Mouse (Mus musculus) embryonic facial prominence, embryonic 11.5 days (tissue): ENCODE results near the gene Rbm15. TPM values are rescaled to one million over a fixed set of nuclear protein-coding genes. Genes with fewer than 3 reads are reported as not detected.
"Not testable (repeated sequence)": the region's sequence is repeated elsewhere in the genome, so short reads cannot be mapped to it uniquely, and the experiment has no call there.

ENCODE experiments used
- ATAC-seq: fragments of 200-750 bp; cut with Nextera tagmentation; replicated peaks from 2 replicates; pipeline ENCODE4 v1.8.0; 2017; ENCODE audit warnings: low read depth; ENCODE audit not compliant: insufficient number of reproducible peaks, low FRiP score, low TSS enrichment
- DNase-seq: peaks from one replicate; pipeline ENCODE4 v3.0.0-alpha.2; 2015; ENCODE audit warnings: low spot score
- H3K27ac ChIP-seq: fragments of 300-500 bp; sonication (generic); replicated peaks from 2 replicates; pipeline ENCODE4 v1.5.1; 2014; ENCODE audit warnings: mild to moderate bottlenecking, low read depth, low read length, control low read depth
- H3K27me3 ChIP-seq: fragments of 300-500 bp; sonication (generic); 2 replicates; pipeline ENCODE4 v1.6.1; 2014; ENCODE audit warnings: mild to moderate bottlenecking, low read length, moderate library complexity, mixed read lengths; ENCODE audit not compliant: control insufficient read depth, insufficient read depth
- H3K36me3 ChIP-seq: fragments of 300-500 bp; sonication (generic); replicated peaks from 2 replicates; pipeline ENCODE4 v1.6.1; 2014; ENCODE audit warnings: low read depth, mild to moderate bottlenecking, low read length, moderate library complexity, mixed read lengths; ENCODE audit not compliant: control insufficient read depth, insufficient read depth
- H3K4me1 ChIP-seq: fragments of 300-500 bp; sonication (generic); 2 replicates; pipeline ENCODE4 v1.6.1; 2014; ENCODE audit warnings: low read length, mixed read lengths; ENCODE audit not compliant: control insufficient read depth, insufficient read depth
- H3K4me2 ChIP-seq: fragments of 300-500 bp; sonication (generic); 2 replicates; pipeline ENCODE4 v1.6.1; 2014; ENCODE audit warnings: low read depth, mild to moderate bottlenecking, control low read depth, low read length, moderate library complexity
- H3K4me3 ChIP-seq: fragments of 300-500 bp; sonication (generic); 2 replicates; pipeline ENCODE4 v1.5.1; 2014; ENCODE audit warnings: low read depth, low read length, control low read depth
- H3K9ac ChIP-seq: fragments of 300-500 bp; sonication (generic); replicated peaks from 2 replicates; pipeline ENCODE4 v1.6.1; 2014; ENCODE audit warnings: mild to moderate bottlenecking, control low read depth, low read length
- H3K9me3 ChIP-seq: fragments of 300-500 bp; sonication (generic); replicated peaks from 2 replicates; pipeline ENCODE4 v1.6.1; 2016; ENCODE audit warnings: mild to moderate bottlenecking, low read length, inconsistent platforms, mixed read lengths; ENCODE audit not compliant: control insufficient read depth
- WGBS: fragments of 180-500 bp; shearing (Covaris S2); extraction: QIAGEN DNeasy Blood & Tissue Kit; methylation state at CpG from one replicate; pipeline ENCODE4 v1.1.7; 2014; 5-methylcytosine and 5-hydroxymethylcytosine counted together
- polyA plus RNA-seq: library from polyadenylated mRNA; unstranded; fragments of >200 nt; fragmentation: Nextera tagmentation; extraction: Ambion mirVana; gene quantifications from 2 replicates; pipeline ENCODE4 v1.2.1, GENCODE M21; 2014

Rbm15 gene
- polyA plus RNA-seq, 1 experiment from 2014 or later, result 20.6 TPM

DNA sequence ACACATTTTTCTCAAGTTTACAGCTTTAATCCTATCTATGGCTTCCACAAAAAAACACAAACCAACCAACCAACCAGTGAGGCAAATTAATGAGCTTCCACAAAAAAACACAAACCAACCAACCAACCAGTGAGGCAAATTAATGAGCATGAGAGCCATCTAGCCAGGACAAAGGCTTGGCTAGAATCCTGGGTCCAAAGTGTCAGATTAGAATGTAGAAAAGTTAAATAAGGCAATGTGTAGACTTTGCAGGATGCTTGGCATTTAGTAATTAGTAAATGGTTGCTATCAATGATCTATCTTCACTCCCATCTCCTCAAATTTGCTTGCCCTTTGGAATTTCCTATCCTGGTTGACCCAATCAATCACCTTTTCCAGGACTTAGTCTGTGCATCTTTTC lies 11.7 kb downstream of the Rbm15 start:
- DNase-seq (no peak), ATAC-seq (no peak)
- Histone ChIP-seq H3K4me3 (no peak overlapping the region), H3K4me1 (no peaks in the 10 kb centered on the region), H3K27ac (no peak overlapping the region), H3K9me3 (no peaks in the 10 kb centered on the region), H3K27me3 (no peaks in the 10 kb centered on the region), H3K4me2 (no peak overlapping the region), H3K36me3 (peaks cover 5% of the 10 kb centered on the region), H3K9ac (no peak overlapping the region)

DNA sequence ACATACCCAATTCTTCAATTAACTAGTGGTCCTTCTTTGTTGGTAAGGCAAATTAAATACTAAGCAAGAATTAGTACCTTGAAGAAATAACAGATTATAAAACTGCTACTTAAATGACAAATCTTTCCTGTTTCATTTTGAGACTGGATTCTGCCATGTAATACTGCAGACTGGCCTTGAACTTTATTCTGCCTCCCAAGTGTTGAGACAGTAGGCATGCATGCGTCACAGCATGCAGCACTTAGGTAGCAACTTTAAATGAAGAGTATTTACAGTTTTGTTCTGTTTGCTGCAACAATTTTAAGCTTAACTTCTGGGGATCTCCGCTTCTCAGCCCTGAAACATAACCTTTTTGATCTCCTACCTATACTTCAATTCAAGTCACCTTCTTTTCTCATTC lies 12.3 kb downstream of the Rbm15 start:
- no peak overlapping the region for H3K4me2 ChIP-seq
- no peaks in the 10 kb centered on the region for H3K27me3 ChIP-seq
- DNase-seq (no peak), ATAC-seq (no peak)
- 96% methylated on average over 2 of the region's 2 CpGs for WGBS
- peaks cover 5% of the 10 kb centered on the region for H3K36me3 ChIP-seq
- H3K9ac ChIP-seq, result no peak overlapping the region
- no peaks in the 10 kb centered on the region for H3K9me3 ChIP-seq
- H3K4me3 ChIP-seq, result no peak overlapping the region
- H3K4me1 ChIP-seq, result no peaks in the 10 kb centered on the region
- H3K27ac ChIP-seq, result no peak overlapping the region

DNA sequence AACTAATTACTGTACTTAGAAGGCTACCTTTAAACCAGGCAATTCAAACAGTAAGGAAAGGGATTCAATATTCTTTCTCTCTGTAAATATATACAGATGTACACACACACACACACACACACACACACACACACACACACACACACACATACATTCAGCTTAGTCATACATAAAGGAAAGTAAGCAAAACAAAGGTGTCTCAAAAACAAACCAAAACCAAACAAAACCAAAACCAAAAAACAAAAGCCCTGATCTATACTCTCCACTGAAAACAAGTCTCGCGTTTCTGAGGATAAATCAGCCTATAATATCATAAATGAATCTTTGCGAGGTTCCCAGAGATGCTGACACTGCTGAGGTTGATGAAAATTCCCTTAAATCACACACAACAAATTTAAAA lies 16.1 kb downstream of the Rbm15 start:
- WGBS, result 95% methylated on average over 3 of the region's 3 CpGs
- Histone ChIP-seq H3K36me3 (no peaks in the 10 kb centered on the region), H3K9ac (no peak overlapping the region), H3K27ac (no peak overlapping the region), H3K4me1 (no peaks in the 10 kb centered on the region), H3K27me3 (no peaks in the 10 kb centered on the region), H3K4me2 (no peak overlapping the region), H3K4me3 (no peak overlapping the region), H3K9me3 (no peaks in the 10 kb centered on the region)
- ATAC-seq (no peak), DNase-seq (no peak)

DNA sequence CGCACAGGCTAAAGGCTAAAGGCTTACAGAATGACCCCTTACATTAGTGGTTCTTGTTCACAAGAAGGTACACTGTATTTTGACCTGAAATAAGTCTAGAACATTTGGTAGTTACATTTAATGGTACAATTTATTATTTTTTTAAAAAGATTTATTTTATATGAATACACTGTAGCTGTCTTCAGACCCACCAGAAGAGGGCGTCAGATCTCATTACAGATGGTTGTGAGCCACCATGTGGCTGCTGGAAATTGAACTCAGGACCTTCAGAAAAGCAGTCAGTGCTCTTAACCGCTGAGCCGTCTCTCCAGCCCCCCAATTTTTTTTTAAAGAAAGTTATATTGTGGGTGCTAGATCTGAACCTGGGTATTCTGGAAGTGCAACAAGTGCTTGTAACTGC lies 36.6 kb downstream of the Rbm15 start:
- WGBS, result 71% methylated on average over 4 of the region's 4 CpGs
- not testable (repeated sequence) for H3K9me3 ChIP-seq, H3K27ac ChIP-seq, H3K4me3 ChIP-seq, DNase-seq, H3K27me3 ChIP-seq, ATAC-seq, H3K4me2 ChIP-seq, H3K9ac ChIP-seq, H3K4me1 ChIP-seq, H3K36me3 ChIP-seq

GRCm38 (mm10) chr3:107295672-107296360 lies 37.7 kb downstream of the Rbm15 start:
- Histone ChIP-seq H3K4me1 (no peaks in the 10 kb centered on the region; the same call in 1 of the 2 replicates), H3K27me3 (no peaks in the 10 kb centered on the region), H3K4me3 (no peak overlapping the region), H3K36me3 (no peaks in the 10 kb centered on the region), H3K9ac (no peak overlapping the region), H3K4me2 (no peak overlapping the region), H3K27ac (no peak overlapping the region), H3K9me3 (no peaks in the 10 kb centered on the region)
- 91% methylated on average over 5 of the region's 5 CpGs for WGBS
- no peak for DNase-seq
- no peak for ATAC-seq

- Histone ChIP-seq H3K36me3 (no peaks in the 10 kb centered on the region), H3K27ac (no peak within 1 kb of the TSS), H3K9me3 (no peaks in the 10 kb centered on the region), H3K4me2 (no peak within 1 kb of the TSS; the same call in 1 of the 2 replicates), H3K9ac (no peak within 1 kb of the TSS), H3K27me3 (no peaks in the 10 kb centered on the region), H3K4me1 (no peaks in the 10 kb centered on the region; the same call in 1 of the 2 replicates), H3K4me3 (no peak within 1 kb of the TSS)
- DNase-seq (peak; percentile 79), ATAC-seq (peak; percentile 57; the same call in 1 of the 2 replicates)
- 21% methylated on average over 9 of the region's 9 CpGs for WGBS
These were observed 42.6 kb downstream of the Rbm15 start, which contains the start of gene Slc16a4 for GRCm38 (mm10) chr3:107290764-107291381. TSS of gene Slc16a4 (plus strand) at chr3:107291230.

GRCm38 (mm10) chr3:107287346-107287745 lies 46.1 kb downstream of the Rbm15 start:
- DNase-seq (no peak), ATAC-seq (no peak)
- Histone ChIP-seq H3K27me3 (no peaks in the 10 kb centered on the region), H3K4me1 (no peaks in the 10 kb centered on the region; the same call in 1 of the 2 replicates), H3K27ac (no peak overlapping the region), H3K4me2 (no peak overlapping the region), H3K9ac (no peak overlapping the region), H3K36me3 (peaks cover 4% of the 10 kb centered on the region; the same call in 1 of the 2 replicates), H3K4me3 (no peak overlapping the region), H3K9me3 (no peaks in the 10 kb centered on the region)

DNA sequence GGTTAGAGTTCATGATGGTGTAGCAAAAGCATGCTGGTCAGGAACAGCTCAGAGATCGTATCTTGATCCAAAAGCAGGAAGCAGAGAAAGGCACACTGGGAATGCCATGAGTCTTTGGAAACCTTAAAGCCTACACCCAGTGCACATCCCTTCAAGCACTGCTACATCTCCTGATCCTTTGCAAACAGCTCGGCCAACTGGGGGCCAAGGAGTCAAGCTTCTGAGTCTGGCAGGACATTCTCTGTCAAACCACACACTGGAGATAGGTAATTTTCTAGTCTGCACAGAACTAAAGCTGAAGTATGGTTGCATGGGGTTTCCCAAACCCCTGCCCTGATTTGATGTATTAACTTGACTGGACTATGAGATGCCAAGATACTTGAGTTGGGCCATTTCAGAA lies 47.4 kb downstream of the Rbm15 start:
- Histone ChIP-seq H3K36me3 (peaks cover 4% of the 10 kb centered on the region; the same call in 1 of the 2 replicates), H3K4me1 (no peaks in the 10 kb centered on the region; the same call in 1 of the 2 replicates), H3K4me3 (no peak overlapping the region), H3K9me3 (no peaks in the 10 kb centered on the region), H3K27me3 (no peaks in the 10 kb centered on the region), H3K4me2 (no peak overlapping the region), H3K27ac (no peak overlapping the region), H3K9ac (no peak overlapping the region)
- ATAC-seq, result no peak
- 83% methylated on average over 2 of the region's 2 CpGs for WGBS
- DNase-seq, result no peak
